Mouse (Mus musculus) brain, adult 2 months (tissue): ENCODE measurements around the gene Pacrg.
A peak's percentile ranks its signal among the peaks of the same experiment; 100 is the strongest.

ENCODE experiments used
- DNase-seq: peaks from one replicate; pipeline ENCODE4 v3.0.0; 2011; ENCODE audit warnings: low read depth, low spot score

Gene Pacrg

GRCm38 (mm10) chr17:10497781-10498420, 342.2 kb downstream of the Pacrg start:
- DNase-seq = peak; percentile 22

DNA sequence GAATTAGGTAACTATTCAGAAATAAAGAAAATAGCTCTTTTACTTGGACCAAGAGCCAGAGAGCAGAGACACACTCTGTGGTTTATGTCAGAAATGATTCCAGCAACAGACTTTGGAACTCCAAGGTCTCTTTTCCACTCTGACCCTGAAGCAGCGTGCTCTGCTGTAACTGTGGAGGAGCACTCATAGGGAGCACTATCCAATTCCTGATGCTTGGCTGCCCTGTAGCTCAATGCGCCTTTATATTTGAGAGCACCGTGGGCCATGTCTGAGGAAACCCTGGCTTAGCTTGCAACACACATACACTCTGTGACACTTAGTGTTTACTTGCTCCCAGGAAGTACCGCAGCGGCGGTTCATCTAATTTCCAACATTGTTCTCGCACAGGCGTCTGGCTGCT, 344.0 kb downstream of the Pacrg start:
- peak; percentile 36 for DNase-seq

- no peak for DNase-seq
Measured at GRCm38 (mm10) chr17:10495588-10495987, 344.5 kb downstream of the Pacrg start.

DNA sequence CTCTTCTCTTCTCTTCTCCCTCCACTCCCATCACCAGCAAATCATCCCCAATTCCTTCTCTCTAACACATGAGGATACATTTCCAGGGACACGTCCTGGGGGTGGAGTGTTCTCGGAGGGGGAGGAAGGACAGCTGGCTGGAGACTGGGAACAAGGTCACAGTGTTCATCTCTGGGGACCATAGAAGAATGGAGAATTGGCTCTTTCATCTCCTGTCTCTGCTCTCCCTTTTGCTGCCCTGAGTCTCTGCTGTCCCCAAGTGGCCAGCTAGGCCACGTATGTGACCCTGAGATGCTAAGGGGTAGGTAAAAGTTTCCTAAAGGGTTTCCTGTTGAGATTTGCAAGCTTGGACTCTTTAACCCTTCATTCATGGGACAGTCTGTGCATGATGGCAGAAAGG, 347.0 kb downstream of the Pacrg start:
- DNase-seq = peak; percentile 92

DNA sequence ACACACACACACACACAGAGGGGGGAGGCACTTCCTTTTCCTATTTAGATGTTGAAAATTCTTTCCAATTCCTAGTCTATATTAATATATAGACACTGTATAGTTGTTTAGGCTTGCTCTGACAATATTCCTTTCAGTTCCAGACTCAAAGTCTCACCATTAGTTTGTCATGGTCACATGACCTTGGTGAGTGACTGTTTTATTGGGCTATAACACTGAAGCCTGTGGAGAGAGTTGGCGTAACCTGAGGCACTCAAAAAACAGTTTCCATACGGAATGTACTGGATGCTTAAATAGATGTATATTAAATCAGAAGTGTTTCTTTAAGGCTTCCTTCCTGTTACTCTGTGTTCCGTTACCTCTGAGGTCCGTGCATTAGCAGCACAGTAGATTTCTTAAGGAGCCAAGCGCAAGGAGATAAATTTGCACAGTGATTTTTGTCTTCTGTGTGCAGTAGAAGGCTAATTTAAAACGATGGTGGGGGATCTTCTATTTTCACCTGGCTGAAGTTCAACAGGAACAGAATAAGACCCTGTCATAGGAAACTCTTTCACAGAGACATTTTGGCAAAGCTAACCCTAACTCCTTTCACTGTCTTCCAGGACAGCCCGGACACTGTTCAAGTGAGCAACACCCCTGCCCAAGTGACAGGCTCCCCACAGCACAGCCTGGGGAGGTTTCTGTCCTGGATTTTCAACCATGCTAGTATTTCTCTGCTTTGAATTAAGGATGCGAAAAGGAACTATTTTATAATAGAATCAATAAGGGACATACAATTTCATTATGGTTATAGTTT, 349.5 kb downstream of the Pacrg start:
- DNase-seq = no peak

GRCm38 (mm10) chr17:10488873-10489272, 351.2 kb downstream of the Pacrg start:
- DNase-seq = no peak

- peak; percentile 94 for DNase-seq
Measured at GRCm38 (mm10) chr17:10483945-10484546, 356.1 kb downstream of the Pacrg start.

DNA sequence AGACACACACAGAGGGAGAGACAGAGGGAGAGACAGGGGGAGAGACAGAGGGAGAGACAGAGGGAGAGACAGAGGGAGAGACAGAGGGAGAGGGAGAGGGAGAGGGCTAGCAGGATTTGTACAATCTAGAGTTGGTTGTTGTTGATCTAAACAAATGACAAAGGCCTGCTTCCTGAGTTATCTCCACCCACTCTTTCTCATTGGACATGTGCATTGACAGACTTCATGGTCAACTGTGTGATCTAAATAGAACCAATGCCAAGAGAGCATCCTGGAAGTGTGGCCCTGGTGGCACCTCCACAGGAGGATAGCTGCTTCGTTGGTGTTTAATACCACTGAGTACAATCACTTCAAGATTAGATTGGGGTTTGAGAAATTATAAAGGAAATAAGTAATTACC, 359.0 kb downstream of the Pacrg start:
- DNase-seq = peak; percentile 63

DNA sequence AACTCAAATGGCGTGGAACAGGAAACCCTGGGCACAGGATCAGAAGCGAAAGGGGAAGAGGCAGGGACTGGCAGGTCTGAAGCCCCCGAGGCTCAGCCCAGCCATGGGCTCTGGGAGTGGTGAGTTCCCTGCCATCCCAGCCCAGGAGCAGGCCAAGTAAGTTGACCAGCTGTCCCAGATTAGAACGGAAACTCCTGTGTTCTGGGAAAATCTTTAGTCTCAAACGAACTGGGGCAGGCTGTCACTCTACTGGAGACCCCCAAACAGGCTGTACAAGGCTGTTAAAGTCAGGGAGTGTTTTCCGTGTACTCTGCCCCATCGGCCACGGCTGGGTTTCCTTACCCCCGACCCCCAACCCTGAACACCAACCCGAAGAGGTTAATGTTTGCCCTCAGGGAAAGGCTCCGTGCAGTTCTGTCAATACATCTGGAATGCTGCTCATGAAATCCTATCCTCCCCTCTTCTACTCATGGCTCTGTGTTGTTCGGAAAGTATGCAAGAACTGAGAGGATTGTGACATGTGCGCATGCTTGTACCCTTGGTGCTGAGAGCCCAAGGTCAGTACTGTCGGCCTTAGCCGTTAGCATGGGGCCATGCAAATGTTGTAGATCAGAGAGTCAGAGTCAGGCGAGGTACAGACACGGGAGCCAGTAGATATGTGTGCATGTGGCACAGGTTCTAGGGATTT, 360.9 kb downstream of the Pacrg start:
- no peak for DNase-seq

DNA sequence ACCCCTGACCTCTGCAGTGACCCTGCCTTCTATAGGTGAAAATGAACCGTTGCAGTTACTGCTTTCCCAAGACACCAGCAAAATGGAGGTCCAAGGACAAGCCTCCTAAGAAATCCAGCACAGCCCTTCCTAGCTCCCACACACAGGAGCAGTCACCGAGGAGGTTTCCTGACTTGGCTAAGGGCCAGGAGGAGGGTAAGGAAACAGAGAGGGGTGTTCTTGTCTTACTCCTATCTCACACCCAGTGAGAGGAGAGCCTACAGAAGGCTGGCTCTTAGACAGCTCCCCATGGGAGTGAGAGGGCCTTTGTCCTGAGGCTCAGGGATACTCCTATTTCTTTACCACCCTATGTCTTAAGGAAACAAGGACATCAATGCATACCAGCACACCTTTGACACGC, 361.7 kb downstream of the Pacrg start:
- no peak for DNase-seq

GRCm38 (mm10) chr17:10476807-10477206, 363.3 kb downstream of the Pacrg start:
- DNase-seq = no peak

GRCm38 (mm10) chr17:10474972-10475371, 365.1 kb downstream of the Pacrg start:
- peak; percentile 43 for DNase-seq

DNA sequence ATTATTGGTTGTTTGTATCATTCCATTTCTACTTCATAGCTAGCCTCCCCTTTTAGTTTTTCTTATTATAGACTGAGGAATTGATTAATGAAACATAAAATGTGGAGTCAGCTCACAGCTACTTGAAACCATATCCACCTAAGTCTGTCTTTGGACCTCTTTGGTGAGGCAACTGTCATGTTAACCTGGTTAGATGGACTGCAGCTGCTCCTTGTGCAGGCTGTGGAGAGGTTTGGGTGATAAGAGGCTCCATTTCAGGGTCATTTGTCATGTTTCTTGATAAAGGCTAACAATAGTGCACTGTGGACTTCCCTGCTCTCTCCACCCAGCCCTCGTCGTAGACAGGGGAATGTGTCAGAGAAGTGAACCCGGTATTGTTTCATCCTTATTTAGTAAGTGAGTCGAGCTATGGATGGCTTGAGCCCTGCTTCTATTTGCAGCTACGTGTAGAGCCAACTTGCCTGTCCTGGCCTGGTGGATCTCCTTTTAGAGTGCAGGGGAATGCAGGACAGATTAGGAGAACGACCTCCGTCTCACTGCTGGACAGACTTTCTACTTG, 366.2 kb downstream of the Pacrg start:
- DNase-seq = no peak

GRCm38 (mm10) chr17:10473175-10473574, 366.9 kb downstream of the Pacrg start:
- no peak for DNase-seq

GRCm38 (mm10) chr17:10469874-10470568, 370.1 kb downstream of the Pacrg start:
- no peak for DNase-seq

GRCm38 (mm10) chr17:10467102-10467501, 373.0 kb downstream of the Pacrg start:
- DNase-seq = no peak

- DNase-seq = no peak
Measured at GRCm38 (mm10) chr17:10465467-10465866, 374.6 kb downstream of the Pacrg start.

GRCm38 (mm10) chr17:10464700-10465099, 375.4 kb downstream of the Pacrg start:
- DNase-seq = no peak

- no peak for DNase-seq
Measured at GRCm38 (mm10) chr17:10463626-10464025, 376.5 kb downstream of the Pacrg start.

DNA sequence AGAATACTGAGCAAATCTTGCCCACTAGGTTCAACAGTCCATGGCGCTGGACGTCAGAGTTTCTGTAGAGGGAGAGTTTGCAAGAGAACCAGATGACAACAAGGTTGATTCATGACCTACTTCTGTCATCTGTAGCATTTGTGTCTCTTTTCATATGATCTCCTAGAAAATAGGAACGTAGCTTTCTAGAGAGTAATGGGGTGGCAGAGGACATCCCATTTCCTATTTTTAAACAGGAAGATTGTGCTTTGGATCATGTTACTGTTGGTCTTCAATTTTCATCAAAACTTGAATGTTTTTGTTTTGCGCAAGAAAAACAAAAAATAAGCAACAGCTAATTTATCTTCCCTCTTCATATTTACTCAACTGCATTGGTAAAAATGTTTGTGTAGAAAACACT, 379.2 kb downstream of the Pacrg start:
- no peak for DNase-seq

- DNase-seq = no peak
Measured at GRCm38 (mm10) chr17:10458743-10459142, 381.4 kb downstream of the Pacrg start.
